Mouse (Mus musculus) heart, adult 9 months (tissue): ENCODE measurements around the gene Etv3.
A peak's percentile ranks its signal among the peaks of the same experiment; 100 is the strongest.
"Not testable (repeated sequence)": the region's sequence is repeated elsewhere in the genome, so short reads cannot be mapped to it uniquely, and the experiment has no call there.

Experiments
- DNase-seq, 2 experiments: peaks; one replicate each; pipeline ENCODE4 v3.0.0; 2022; ENCODE audit warnings: low spot score in 2 of 2

Etv3 gene

DNA sequence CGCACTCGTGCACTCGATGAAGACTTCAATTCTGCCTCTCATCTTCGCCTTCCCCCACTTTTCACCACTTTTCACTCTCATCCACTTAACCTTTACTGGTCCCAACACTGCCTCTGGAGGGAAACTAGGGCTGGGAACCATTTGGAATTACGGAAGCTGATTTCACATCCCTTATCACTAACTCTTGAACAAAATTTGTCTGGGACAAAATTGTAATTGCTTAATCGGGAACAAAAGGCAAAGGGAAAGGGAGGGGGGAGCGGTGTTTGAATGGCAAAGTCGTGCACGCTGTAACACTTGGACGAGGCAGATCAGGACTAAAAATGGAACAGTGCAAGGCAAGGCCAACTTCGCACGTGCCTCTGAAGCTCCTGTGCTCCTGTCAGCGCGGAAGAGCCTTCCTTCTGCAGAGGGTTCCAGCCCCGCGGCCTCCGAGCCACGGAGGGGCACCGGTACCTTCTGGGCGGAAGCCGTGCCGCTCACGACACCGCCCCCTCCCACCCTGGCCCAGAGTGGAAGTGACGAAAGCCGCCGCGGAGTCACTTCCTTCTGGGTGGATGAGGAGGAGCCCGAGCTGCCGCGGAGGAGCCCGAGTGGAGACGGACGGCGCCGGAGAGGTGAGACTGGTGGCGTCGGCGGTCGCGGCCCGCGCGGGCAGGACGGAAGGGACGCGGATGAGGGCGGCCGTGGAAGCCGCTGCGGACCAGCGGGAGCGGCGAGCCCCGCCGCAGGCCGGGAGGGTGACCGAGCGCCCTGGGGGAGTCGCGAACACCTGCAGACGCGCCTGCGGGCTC, at the start of gene Etv3:
Gene Etv3, plus strand, starts transcription at position 365 of the 794 bp plus-strand sequence.
- peak; percentile 90 for DNase-seq

GRCm38 (mm10) chr3:87477948-87478347, 47.3 kb upstream of the Etv3 start:
- DNase-seq, result not testable (repeated sequence)

GRCm38 (mm10) chr3:87478596-87478995, 46.6 kb upstream of the Etv3 start:
- DNase-seq, result not testable (repeated sequence)

- not testable (repeated sequence) for DNase-seq
These were observed 46.0 kb upstream of the Etv3 start for GRCm38 (mm10) chr3:87479230-87479629.

GRCm38 (mm10) chr3:87487392-87487791, 37.8 kb upstream of the Etv3 start:
- no peak for DNase-seq

- DNase-seq, result no peak
These were observed 37.3 kb upstream of the Etv3 start for GRCm38 (mm10) chr3:87487911-87488310.

- DNase-seq, result no peak
These were observed 26.9 kb upstream of the Etv3 start for GRCm38 (mm10) chr3:87498266-87498665.

- peak; percentile 21 to 60 for DNase-seq
These were observed 26.1 kb upstream of the Etv3 start for GRCm38 (mm10) chr3:87499072-87499471.

GRCm38 (mm10) chr3:87500088-87501055, 24.8 kb upstream of the Etv3 start:
- DNase-seq, result no peak

DNA sequence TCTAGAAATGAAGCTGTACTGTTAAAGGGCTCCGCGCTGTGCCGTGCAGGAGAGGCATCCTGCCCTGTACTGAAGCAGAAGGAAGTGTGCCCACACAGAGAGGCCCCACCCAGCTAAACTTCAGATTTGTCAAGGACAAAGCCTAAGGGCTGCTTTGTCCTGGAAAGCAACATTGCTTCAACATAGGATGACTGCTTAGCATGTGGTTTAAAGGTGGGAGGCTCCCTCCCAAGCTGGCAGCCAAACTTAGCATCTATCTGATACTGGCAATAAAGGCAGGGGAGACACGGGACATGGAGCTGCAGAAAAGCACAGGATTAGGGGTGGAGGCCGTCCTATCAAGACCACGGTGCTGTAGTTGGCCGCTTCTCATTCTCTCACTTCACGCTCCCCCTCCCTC, 24.1 kb upstream of the Etv3 start:
- no peak for DNase-seq

- DNase-seq, result no peak
These were observed 22.4 kb upstream of the Etv3 start for GRCm38 (mm10) chr3:87502771-87503170.

DNA sequence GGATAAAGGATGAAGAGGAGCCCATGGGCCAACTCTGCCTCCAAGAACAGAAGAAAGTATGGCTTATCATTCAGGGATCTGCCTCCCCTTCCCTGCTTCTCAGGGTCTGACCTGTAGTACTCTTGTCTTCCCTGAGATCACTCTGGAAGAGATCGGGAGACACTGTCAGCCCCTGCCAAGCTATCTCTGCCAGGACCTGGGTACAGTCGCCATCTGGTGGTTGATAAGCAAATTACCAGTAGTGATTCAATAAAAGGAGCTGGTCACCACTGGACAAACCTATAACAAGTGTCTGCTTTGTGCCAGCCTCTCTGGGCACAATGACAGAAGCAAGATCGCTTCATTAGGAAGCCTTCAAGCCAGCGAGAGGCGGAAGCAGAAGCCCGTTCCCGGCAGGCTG, 20.9 kb upstream of the Etv3 start:
- DNase-seq, result no peak

- DNase-seq, result no peak
These were observed 20.3 kb upstream of the Etv3 start for GRCm38 (mm10) chr3:87504749-87505425.

DNA sequence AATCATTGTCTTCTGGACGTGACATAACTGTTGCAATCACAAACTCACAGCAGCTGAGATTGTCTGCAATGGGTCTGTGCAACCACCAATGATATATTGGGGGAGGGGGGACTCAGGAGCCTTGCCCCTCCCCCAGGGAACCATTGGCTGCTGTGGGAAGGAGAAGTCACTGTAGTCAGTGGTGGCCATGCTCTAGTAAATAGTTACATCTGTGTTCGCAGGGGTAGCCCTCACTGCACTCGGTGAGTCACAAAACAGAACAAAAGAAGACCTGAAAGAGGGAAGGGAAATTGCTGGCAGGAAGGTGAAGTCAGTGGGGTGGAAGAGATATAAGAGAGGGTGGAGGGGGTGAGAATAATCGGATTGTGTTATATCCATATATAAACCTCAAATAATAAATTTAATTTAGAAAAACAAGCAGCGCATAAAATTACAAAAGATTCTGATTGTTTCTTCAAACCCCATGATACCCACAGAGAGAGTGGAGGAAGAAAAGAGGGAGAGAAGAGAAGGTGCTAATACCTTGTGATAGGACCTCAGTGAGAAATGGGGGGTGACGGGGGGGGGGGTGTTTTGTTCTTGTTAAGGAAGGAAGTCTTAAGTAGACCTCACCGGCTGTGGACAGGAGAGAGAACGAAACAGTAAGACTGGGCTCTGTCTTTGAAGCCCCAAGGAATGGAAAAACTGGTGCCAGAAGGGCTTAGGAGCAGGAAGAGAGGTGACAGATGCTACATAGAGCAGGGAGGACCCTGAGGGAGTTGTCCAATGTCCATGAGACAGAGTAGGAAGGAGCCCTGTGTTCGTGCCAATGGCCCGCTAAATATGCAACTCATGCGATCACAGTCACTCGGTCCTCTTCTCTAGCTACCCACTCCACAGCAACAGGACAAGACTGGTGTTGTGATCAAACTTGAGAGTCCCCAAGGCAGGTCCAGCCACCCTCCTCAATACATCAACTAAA, 18.5 kb upstream of the Etv3 start:
- no peak for DNase-seq

DNA sequence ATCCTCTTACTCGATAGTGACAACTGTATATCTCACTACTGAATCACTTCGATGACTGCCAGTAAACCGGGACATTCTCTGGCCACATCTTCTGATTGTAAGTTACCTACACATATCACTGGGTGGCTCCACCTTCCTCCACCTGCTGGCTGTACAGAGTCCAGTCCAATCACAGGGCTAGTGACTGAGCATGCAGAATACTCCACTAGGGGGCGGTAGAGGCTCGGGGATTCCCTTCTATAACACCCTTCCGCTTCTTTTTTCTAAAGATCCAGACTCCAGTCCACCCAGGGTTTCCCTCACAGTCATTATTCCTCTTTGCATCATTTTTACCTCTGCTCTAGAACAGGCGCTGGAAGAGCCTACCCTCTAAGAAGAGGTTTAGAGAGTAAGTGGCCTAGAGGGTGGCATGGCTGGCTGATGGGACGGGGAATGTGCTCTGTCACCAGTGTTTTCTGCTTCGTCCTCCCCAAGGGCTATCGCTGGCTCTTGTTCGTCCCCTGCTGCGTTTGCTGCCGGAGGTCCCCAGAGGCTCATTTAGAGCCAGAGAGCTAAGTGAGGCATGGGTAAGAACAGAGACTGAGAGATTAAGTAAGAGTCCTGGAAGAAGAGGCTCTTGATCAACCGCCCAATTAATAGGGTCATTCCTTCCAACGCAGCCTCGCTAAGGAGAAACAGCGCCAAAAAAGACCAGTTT, 16.9 kb upstream of the Etv3 start:
- DNase-seq, result peak; percentile 65 to 87

- DNase-seq, result peak; percentile 85 to 88
These were observed 16.1 kb upstream of the Etv3 start for GRCm38 (mm10) chr3:87509061-87509460.

GRCm38 (mm10) chr3:87510832-87511231, 14.4 kb upstream of the Etv3 start:
- DNase-seq, result no peak

DNA sequence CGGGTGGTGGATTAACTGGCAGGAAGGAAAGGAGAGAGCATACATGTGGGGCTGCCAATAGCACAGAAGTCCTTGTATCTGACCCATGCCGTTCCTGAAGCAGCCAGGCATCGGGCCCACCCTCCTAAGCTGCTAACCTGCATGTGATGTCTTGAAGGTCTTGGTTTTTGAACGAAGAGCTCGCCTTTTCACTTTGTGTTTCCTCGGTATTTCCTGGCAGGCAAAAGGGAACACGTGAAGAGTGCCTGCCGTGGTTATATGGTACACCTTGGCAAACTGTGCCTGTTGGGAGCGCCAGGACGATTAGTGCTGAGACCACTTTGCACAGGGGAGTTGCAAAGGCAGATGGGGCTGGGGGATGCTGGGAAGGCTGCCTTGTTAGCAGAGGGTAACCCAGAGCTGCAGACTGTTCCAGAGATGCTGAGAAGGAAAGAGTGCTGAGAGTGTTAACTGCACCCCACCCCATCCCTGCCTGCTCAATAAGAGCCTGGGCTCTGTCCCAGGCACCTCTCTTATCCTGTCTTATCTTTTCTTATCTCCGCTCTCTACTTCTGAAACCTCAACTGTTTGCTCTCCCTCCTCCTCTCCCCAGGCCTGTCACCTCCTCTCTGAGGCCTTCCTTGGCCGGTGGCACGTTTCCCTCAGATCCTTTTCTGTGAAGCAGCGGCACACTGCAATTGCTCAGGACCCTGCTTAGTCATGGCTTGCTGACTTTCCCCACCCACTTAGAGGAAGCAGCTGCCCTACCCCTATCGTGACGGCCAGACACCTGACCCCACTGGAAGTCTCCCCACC, 13.0 kb upstream of the Etv3 start:
- DNase-seq, result no peak

DNA sequence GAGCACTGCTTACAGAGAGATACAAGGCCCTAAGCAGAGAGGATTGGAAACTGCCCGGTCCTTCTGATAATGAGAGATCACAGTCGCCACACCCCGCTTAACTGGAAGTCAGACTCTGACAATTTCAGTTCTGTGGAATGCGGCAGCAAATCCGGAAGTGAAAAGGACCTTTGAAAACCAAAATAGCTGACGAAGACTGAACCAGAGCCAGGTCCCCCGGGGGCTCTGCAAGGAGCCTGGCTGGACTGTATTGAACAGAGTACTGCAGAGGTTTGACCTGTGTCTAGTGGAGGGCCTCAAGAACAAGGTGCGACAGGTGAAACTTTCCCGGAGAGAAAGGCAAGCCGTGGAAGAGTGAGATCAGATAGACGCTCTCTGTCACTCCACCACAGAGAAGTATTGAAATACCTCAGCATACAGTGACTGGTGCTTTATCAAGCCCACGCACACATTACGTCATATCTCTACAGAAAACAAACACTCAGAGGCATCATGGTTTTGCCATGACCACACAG, 9.6 kb upstream of the Etv3 start:
- peak; percentile 55 to 62 for DNase-seq
